Mouse (Mus musculus) hindlimb bud, embryonic 11.5 days (tissue): ENCODE results near the gene Dpp6.

Experiments
- DNase-seq: peaks from one replicate; pipeline ENCODE4 v3.0.0-alpha.2; 2012; ENCODE audit warnings: low read depth, low spot score; ENCODE audit errors: extremely low spot score

The Dpp6 gene

DNA sequence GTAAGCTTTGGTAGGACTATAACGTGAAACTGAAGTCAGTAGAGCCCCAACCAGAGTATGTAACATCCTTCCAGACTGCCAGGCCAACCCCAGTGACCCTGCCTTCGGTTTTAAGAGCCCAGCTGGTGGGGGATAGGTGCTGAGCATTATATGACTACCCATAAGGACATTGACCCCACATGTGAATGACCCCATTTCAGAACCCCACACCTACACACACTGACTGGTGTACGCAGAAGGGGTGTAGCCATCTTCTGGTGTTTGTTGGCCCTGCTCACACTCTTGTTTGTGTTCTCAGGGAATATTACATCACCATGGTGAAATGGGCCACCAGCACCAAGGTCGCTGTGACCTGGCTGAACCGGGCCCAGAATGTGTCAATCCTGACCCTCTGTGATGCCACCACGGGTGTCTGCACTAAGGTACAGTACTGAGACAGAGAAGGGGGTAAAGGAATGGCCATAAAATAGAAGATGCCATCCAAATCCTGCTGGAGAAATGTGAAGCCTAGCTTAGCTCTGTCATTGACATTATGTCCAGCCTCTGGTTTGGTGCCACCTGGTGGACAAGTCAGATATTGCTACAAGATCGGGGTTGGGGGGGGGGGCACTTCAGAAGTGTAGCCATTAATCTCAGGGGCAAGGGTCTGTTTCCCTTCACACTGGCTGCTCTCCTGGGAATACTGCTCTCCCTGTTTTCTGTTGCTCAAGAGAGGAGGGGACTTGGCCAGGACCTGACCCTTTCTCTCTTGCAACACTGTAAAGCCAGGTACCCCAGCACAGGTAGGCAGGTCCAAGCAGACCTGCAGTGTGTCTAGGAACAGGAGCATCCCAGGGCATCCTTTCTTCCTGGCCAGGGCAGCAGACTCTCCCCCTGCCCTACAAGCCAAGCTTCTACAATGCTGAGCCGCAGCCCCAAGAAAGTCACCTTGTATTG, 835.1 kb downstream of the Dpp6 start:
- DNase-seq: peak; percentile 10

DNA sequence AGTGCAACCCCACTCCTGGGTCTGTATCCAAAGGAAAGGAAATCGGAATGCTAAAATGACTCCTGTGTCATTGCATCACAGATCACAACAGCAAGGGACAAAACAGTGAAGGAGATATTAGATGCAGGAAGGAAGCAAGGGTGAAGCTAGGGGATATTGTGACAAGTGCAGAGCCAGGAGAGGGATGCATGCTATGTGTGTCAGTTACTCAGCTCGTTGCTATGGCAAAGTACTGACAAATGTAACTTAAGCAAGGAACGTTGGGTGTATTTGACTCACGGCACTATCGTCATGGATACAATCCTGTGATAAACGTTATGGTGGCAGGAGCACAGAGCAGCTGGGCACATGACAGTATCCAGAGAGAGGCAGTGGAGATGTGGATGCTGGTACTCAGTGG, 839.1 kb downstream of the Dpp6 start:
- DNase-seq: no peak

DNA sequence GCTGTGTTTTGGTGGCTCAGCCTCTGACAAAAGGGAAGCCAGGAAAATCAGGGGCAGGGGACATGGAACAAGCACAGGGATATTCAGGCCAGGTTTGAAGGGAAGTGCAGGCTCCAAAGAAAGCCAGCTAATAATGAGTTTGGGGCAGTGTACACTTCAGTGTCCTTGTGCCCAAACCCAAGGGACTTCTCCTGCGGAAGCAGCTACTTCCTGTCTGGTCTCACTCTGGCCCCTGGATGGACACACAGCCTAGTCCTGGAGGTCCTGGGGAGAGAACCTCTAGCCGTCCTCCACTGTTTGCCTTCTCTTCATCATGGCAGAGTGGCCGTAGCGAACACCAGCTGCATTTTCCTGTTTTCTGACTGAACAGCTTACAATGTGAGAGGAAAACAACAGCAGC, 840.7 kb downstream of the Dpp6 start:
- no peak for DNase-seq

DNA sequence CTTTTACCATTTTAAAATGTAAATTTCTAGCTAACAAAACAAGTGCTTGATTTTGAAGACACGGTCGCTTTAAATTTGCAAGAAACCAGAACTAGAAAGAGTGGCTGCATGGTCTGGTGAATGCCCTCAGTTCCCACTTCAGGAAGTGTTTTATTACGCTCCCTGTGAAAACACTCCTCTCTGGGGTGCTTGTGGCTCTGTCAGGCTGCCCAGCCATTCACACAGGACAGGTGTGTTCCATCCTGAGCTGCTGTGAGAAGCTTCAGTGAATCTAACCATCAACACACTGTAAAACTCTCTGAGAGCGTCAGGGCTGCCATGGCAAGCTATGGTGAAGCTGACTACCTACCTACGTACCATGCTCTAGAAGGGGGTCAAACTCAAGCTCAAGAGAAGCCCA, 841.2 kb downstream of the Dpp6 start:
- no peak for DNase-seq

DNA sequence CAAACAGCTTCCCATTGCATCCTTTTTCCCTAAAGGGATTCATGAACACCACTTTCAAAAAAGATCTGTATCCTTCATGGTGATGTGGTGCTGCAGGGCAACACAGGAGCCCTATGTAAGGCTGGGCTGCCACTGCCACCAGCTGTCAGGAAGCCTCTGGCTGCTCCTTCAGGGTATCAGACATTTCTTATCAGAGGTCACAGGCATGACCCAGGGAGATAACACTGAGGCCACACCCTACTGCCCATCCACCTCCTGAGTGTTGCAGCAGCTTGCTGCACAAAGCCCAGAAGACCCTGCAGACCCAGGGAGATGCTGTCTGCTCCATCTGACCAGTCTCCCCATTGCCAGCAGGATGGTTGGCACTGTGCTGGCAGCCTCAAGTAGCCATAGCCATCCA, 841.6 kb downstream of the Dpp6 start:
- no peak for DNase-seq

DNA sequence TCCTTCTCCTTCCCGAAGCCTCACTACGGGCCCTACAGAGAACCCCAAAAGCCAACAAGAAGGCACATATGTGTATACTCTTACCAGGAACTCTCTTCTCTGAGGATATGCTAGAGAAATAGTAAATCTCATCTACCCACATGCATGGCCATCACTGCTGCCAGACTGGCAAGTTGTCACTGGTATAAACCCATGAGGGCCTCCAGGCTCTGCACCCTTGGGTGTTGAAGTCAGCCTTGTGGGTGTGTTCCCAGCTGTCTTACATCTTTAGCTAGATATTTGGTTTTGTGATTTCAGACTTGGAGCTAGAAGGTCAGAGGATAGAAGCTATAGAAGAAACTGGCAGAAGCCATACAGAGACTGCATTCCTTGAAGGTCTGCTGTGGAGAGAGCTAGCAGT, 842.0 kb downstream of the Dpp6 start:
- no peak for DNase-seq

DNA sequence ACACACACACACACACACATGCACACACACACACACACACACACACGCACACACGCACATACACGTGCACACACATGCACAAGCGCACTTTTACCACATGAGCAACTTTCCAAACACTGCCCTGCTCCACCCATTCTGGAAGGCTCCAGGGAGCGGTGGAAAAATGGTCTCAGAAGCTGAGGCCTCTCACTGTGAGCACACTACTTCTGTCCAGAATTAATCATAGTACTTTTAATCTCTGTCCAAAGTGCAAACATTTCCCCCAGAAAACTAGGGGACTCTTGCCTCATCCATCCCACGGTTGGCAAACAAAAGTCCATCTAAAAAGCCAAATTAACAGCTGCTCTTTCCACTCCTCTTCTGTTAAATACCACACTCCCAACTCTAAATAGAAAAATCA, 842.8 kb downstream of the Dpp6 start:
- DNase-seq: no peak

DNA sequence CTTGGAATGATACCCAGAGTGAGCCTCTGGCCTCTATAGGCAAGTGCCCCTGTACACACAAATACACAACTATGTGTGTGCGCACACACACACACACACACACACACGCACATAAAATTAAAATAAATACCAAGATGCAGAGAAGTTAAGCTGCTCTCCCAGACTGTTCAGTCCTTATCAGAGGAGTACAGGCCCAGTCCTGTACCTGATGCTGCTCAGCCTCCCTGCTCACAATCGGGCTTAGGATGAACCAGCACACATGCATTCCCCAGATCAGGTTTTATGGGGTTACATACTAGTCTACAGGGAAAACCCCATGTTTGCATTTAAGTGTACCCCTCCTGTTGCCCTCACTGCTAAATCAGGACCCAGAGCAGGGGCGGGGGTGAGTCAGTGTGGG, 847.1 kb downstream of the Dpp6 start:
- no peak for DNase-seq

DNA sequence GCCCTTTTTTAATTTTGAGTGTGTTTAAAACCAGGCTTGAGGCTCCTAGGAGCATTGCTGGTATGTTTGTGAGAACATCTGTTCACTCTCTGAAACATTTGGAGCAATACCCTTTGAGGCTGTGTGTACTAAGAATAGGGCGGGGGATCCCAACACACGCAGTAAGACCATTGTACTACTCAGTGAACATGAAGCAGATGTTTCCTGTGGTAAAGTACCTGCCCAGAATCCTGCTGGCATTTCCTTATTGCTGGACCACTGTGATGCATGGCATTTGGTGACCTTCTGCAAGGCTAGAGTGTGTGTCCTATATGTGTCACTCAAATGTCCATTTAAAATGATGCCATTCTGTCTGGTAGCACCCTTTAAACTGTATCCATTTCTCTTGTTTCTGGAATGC, 854.5 kb downstream of the Dpp6 start:
- no peak for DNase-seq

DNA sequence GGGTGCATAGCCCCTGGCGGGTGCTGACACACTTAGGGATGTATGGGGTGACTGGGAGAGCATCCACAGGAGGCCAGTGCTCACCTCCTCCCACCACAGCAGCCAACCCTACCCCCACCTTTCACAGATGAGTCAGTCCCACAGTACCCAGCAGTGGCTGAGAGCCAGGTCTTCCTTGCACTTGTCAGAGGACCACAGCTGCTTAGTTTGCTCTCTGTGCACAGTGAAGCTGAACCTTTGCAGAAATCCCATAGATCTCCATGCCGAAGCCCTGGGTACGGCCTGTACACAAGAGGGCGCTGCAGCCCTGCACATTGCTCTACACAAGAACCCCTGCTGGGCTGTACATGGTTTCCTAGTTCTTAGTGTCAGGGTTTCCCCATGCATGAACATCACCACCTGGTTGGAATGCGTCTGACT, 860.3 kb downstream of the Dpp6 start:
- DNase-seq: no peak

DNA sequence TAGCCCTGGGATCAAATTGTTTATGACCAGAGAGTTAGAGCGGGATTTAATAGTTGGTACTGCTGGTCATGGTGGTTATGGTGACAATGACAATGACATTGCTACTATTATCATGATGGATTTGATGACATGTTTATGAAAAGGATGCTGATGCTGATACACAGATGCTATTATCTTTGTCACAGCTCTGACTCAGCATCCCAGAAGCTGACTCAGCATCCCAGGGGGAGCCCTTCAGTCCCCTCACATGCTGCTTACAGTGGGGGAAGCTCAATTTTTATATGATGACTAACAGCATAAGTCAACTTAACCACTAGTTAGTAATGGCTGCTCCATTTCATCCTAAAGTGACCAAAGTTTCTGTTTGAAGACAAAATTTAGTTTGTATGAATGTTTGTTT, 862.1 kb downstream of the Dpp6 start:
- no peak for DNase-seq

DNA sequence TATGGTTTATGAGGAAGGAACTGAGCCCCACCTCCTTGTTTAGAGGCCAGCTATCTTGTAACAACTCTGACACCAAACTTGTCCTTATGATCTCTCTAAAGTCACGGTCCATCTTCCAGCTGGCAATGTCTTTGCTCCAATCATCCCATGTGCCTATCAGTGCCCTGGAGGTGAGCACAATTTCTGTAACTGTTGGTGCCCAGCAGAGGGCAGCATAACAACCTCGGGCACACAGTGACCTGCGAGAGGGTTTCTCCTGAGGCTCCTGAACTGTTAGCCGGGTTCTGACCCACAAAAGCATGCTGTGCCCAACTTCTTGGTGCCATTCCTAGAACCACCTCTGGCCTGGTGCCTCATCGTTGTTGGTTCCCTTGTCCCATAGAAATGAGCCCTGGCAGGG, 863.5 kb downstream of the Dpp6 start:
- DNase-seq: no peak

DNA sequence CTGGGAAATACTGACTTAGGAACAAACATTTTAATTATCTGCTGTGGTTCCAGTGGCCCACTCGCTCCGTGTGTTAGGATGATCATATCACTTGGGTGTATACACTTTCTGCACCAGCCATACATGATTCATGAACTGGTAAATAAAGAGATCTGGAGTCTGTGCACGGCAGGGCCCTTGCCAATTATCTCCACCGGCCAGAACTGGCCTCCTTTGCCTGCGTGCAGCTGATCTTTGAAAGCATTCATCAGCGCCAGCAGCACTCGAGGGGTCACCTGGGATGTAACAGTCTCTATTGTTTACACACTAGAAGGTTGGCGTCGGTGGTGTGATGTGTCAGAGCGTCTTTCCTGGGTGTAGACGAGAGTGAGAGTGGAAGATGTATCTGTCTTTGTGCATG, 868.2 kb downstream of the Dpp6 start:
- no peak for DNase-seq

DNA sequence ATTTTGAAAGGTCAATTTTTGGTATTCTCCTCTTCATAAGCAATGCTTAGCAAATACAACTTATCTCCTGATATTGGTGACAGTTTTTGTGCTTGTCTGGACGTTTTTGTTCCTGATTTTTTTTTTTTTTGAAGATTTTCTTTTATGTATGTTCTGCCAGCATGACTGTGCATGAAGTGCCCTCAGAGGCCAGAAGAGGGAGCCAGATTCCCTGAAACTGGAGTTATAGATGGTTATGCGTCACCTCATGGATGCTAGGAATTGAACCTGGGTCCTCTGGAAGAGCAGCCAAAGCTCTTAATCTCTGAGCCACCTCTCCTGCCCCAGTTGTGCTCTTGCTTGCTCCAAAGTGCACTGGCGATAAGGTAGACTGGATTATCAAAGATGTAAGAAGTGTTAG, 868.9 kb downstream of the Dpp6 start:
- no peak for DNase-seq

DNA sequence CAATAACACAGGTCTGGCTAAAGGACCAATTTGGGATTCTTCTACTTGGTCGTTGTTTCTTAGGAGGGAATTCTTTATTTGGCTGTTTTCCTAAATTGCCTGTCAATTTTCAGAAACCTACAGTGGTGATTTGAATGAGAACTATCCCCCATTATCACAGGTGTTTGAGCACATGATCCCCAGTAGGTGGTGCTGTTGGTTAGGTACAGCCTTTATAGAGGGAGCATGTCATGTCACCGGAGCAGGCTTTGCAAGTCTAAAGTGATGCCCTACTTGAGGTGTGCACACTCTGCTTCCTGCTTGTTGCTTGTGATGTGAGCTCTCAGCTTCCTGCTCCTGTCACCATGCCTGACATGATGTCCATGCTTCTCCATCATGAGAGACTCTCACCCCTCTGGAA, 870.3 kb downstream of the Dpp6 start:
- no peak for DNase-seq

DNA sequence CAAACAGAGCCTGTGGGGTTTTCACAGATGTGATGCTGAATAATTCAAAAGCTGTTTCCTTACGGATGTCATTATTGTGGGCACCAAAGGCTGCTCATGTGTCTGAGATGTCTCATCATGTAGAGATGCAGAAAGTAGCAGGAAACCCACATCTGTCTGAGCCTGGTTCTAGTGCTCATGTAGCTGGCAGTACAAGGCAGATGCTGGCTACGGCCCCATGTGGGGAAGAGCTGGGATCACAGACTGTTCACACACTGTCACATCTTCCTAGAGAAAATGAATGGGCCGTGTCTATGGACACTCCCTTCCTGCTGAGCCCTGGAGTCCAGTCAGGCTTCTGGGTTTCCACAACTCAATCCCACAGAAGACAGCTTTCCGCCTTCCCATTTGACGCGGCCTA, 885.5 kb downstream of the Dpp6 start:
- no peak for DNase-seq

DNA sequence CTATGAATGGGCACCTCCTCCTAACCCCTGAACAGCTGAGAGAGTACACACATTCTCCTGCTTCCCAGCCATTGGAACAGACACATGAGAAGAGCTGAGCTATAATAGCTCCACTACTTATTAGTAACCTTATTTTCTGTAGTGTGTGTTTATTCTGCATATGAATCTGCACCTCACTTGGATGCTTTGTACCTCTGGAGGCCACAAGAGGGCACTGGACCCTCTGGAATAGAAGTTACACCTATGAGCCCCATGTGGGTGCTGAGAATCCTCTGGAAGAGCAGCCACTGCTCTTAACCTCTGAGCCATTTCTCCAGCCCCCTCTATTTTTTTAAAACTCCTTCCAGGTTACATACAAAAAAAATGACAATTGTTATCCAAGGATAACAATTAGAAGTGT, 888.0 kb downstream of the Dpp6 start:
- DNase-seq: no peak

DNA sequence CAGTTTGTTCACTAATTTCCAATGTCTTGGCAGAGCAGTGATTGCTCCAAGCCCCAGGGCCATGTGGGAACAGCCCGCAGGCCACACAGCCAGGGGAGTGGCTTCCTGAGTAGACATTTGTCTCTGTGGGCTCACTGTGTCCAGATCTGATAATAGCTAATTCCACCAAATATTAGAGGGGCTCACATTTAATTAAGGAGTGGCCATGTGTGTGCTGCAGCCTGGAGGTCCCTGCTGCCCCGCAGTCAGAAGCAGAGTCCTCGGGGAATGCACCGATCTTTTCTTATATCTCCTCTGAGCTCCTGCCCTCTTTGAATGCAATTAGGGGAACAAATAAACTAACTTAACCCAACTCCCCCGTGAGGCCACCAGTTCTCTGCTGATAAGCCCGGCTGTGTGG, 889.5 kb downstream of the Dpp6 start:
- no peak for DNase-seq

DNA sequence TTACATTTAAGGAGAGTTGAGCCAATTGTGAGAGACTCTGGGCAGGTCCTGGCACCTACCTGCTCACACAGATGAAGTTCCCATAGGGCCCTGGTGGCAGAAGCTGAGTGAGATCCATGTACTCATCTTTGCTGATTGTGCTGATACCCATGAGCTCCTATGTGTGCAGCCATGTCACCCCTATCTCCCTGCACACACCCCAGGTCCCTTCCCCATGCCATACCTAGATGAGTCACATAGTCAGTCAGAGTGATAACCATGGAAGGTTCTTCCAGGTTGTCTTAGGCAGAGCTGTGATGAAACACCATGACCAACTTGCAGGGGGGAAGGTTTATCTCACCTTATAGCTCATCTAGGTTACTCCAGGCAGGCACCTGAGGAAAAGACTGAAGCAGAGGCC, 890.3 kb downstream of the Dpp6 start:
- DNase-seq: no peak

DNA sequence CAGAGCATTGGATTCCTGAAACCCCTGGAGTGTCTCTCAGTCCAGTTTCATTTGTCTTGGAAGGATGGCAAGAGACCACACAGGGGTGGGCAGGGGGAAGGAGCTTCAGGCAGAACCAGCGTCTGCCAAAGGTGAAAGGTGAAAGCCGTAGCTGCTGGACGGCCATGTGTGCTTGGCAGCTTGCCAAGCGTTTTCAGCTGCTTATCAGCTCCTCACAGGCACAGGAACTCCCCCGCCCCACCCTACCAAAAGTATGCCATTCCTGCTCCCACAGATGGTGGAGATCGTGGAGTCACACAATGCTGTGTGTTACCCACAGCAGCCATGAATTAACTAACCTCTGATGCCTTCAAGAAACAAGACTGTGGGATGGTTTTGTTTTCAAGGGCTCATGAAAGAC, 891.2 kb downstream of the Dpp6 start:
- no peak for DNase-seq

DNA sequence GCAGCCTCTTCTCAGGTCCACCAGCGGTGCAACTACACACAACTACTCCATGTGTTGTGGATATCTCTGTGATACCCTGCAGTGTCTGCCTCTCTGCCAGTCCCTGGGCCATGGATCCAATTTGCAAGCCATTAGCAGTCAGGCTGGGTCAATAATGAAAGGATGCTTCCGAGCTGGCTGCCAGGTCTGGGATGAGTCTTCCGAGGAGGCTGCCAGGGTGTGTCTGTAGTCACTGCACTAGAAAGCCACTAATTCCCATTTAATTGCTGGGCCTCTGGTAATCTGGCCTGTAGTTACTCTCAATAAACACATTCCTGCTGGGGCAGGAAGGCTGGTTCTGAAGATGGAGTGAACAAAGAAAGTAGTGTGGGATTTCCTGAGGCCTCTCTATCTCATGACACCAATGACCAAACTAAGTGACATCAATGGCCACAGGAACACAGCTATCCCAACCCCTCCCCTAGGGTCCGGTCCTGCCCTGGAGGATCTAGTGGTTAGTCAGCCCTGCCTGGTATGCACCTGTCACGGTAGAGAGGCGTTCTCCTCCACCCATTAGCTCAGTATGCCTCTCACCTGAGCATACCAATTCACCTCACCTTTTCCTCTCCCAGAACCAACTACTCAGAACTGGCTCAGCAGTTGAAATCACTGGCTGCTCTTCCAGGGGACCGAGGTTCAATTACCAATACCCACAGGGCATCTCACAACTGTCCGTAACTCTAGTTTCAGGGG, 894.6 kb downstream of the Dpp6 start:
- no peak for DNase-seq

DNA sequence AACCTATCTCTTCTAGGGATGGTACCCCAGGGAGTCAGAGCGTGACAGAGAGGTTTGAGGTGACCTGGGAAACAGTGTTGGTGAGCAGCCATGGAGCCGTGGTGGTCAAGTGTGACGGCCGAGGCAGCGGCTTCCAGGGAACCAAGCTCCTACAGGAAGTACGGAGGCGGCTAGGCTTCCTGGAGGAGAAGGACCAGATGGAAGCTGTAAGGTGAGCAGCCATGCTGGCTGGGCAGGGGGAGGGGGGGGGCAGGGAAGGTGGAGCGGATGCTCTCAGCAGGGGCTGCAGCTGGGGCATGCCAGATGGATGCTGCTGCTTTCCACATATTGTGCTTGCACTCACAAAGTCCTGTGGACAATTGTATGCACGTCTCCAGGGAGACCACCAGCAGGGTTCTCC, 897.4 kb downstream of the Dpp6 start:
- no peak for DNase-seq
